Mouse (Mus musculus) midbrain, embryonic 10.5 days (tissue): ENCODE results near the gene Zfp28. TPM values are rescaled to one million over a fixed set of nuclear protein-coding genes. Genes with fewer than 3 reads are reported as not detected.
A peak's percentile ranks its signal among the peaks of the same experiment; 100 is the strongest.

ENCODE experiments used
- DNase-seq: peaks from one replicate; pipeline ENCODE4 v3.0.0-alpha.2; 2017; ENCODE audit warnings: low spot score
- H3K27ac ChIP-seq: fragments of 300-500 bp; sonication (generic); replicated peaks from 2 replicates; pipeline ENCODE4 v1.5.1; 2016; ENCODE audit warnings: mild to moderate bottlenecking
- H3K27me3 ChIP-seq: fragments of 300-500 bp; sonication (generic); 2 replicates; pipeline ENCODE4 v1.6.1; 2016; ENCODE audit warnings: low read depth, mild to moderate bottlenecking; ENCODE audit not compliant: poor library complexity, severe bottlenecking
- H3K36me3 ChIP-seq: fragments of 300-500 bp; sonication (generic); 2 replicates; pipeline ENCODE4 v1.6.1; 2016; ENCODE audit warnings: mild to moderate bottlenecking, moderate library complexity
- H3K4me1 ChIP-seq: fragments of 300-500 bp; sonication (generic); 2 replicates; pipeline ENCODE4 v1.6.1; 2016
- H3K4me3 ChIP-seq: fragments of 300-500 bp; sonication (generic); 2 replicates; pipeline ENCODE4 v1.5.1; 2016; ENCODE audit warnings: mild to moderate bottlenecking, moderate library complexity
- H3K9me3 ChIP-seq: fragments of 300-500 bp; sonication (generic); replicated peaks from 2 replicates; pipeline ENCODE4 v1.6.1; 2016; ENCODE audit warnings: mild to moderate bottlenecking
- WGBS: fragments of 180-500 bp; shearing (Covaris S2); methylation state at CpG from one replicate; pipeline ENCODE4 v1.1.7; 2016; 5-methylcytosine and 5-hydroxymethylcytosine counted together
- polyA plus RNA-seq: library from polyadenylated mRNA; unstranded; fragments of >200 nt; fragmentation: Nextera tagmentation; extraction: Ambion mirVana; gene quantifications from 2 replicates; pipeline ENCODE4 v1.2.1, GENCODE M21; 2016

Zfp28 gene
- 10.2 and 12.7 TPM in 2 replicates for polyA plus RNA-seq

DNA sequence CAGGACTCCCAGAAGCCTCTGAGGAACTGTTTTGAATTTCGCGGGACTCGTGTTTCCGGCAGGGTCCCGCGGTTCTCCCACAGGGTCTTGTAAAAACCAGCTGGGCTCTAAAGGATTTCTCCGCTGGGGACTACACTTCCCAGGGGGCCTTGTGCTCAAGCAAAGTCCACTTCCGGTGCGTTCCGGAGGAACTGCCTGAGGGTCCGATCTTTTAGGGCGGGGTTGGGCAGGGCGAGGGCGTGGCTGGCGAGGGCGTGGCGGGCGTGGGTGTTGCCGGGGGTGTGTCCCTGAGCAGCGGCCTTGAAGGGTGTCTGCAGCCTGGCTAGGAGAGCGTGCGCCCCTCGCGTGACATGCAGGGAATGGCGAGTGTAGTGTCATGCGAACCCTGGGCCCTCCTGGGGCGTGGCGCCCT is at the start of gene Zfp28:
Gene Zfp28, plus strand, starts transcription at position 252 of the 412 bp plus-strand sequence.
- Histone ChIP-seq H3K36me3 (peaks cover 15% of the 10 kb centered on the region), H3K4me3 (peak within 1 kb of the TSS; percentile 74), H3K27me3 (no peaks in the 10 kb centered on the region), H3K4me1 (peaks cover 22% of the 10 kb centered on the region), H3K9me3 (peaks cover 9% of the 10 kb centered on the region; the same call in 1 of the 2 replicates), H3K27ac (peak within 1 kb of the TSS; percentile 83)
- under 1% methylated on average over 28 of the region's 28 CpGs for WGBS
- DNase-seq: peak; percentile 98

DNA sequence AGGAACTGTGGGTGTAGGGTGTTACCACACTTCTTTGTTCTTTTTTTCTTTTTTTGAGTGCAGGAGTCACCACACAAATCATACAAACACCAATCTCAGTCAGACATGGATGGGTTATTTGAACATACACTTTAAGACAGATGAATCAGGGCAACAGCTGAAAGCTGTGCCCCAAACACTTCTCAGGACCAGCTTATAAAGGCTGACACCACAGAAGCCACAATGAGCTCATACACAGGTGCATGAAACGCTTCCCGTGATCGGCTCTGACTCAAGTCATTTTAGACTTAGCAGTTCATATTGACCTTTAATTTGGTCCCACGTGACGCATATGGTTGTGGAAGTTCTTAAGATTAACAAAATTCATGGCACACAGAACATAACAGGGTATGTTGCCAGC is 43.2 kb upstream of the Zfp28 start:
- no peaks in the 10 kb centered on the region for H3K27me3 ChIP-seq
- no peak overlapping the region for H3K27ac ChIP-seq
- DNase-seq: no peak
- peaks cover 3% of the 10 kb centered on the region; the same call in 1 of the 2 replicates for H3K4me1 ChIP-seq
- no peaks in the 10 kb centered on the region for H3K36me3 ChIP-seq
- 84% methylated on average over 5 of the region's 5 CpGs for WGBS
- H3K9me3 ChIP-seq: no peaks in the 10 kb centered on the region; the same call in 1 of the 2 replicates
- H3K4me3 ChIP-seq: no peak overlapping the region

DNA sequence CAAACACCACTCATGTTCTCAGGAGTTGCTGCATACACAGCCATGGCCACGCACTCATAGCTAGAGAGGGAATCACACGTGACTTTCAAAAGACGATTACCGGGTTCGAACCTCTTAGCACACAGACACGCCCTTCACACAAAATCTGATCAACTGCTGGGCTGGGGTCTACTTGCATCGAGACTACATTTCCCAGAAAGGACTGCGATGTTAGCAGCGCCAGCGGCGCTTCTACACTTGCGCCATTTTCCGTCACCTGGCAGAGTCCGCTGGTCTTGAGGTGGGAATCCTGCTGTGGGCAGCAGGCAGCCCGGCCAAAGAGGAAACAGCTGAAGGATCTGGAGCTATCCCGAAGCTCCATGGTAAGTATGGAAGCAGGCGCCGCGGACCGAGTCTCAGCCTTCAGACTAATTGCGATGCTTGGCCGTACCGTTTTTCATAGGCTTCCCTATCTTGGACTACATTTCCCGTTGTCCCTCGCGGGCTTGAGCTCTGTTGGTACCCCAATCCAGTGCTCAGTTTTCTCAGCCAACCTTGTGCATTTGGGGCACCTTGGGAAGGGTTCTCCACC is 39.5 kb upstream of the Zfp28 start, which contains the start of gene Gm3854:
Gene Gm3854, plus strand, starts transcription at position 259 of the 571 bp plus-strand sequence.
- H3K27me3 ChIP-seq: no peaks in the 10 kb centered on the region
- H3K4me3 ChIP-seq: peak within 1 kb of the TSS; percentile 71
- no peaks in the 10 kb centered on the region; the same call in 1 of the 2 replicates for H3K9me3 ChIP-seq
- H3K4me1 ChIP-seq: peaks cover 3% of the 10 kb centered on the region; the same call in 1 of the 2 replicates
- H3K36me3 ChIP-seq: no peaks in the 10 kb centered on the region
- peak; percentile 85 for DNase-seq
- 1% methylated on average over 26 of the region's 26 CpGs for WGBS
- H3K27ac ChIP-seq: peak within 1 kb of the TSS; percentile 91

GRCm38 (mm10) chr7:6344124-6344523 is 39.0 kb upstream of the Zfp28 start:
- Histone ChIP-seq H3K4me1 (peaks cover 3% of the 10 kb centered on the region; the same call in 1 of the 2 replicates), H3K27me3 (no peaks in the 10 kb centered on the region), H3K27ac (peak overlapping the region; percentile 91), H3K9me3 (no peaks in the 10 kb centered on the region; the same call in 1 of the 2 replicates), H3K4me3 (peak overlapping the region; percentile 71), H3K36me3 (no peaks in the 10 kb centered on the region)
- WGBS: 33% methylated on average over 10 of the region's 10 CpGs
- DNase-seq: no peak

- Histone ChIP-seq H3K36me3 (peaks cover 19% of the 10 kb centered on the region), H3K4me3 (no peak overlapping the region), H3K9me3 (0 out of 2 replicates have a peak, but pooled peaks cover 3% of the 10 kb centered on the region), H3K4me1 (peaks cover 7% of the 10 kb centered on the region), H3K27me3 (no peaks in the 10 kb centered on the region), H3K27ac (no peak overlapping the region)
- 65% methylated on average over 2 of the region's 2 CpGs for WGBS
- no peak for DNase-seq
Observed at GRCm38 (mm10) chr7:6358121-6358520, 25.0 kb upstream of the Zfp28 start.

- Histone ChIP-seq H3K4me3 (no peak overlapping the region), H3K27me3 (no peaks in the 10 kb centered on the region), H3K4me1 (peaks cover 16% of the 10 kb centered on the region), H3K27ac (no peak overlapping the region), H3K36me3 (peaks cover 9% of the 10 kb centered on the region), H3K9me3 (0 out of 2 replicates have a peak, but pooled peaks cover 5% of the 10 kb centered on the region)
- no peak for DNase-seq
- WGBS: 57% methylated on average over 10 of the region's 10 CpGs
Observed at GRCm38 (mm10) chr7:6358937-6359590, 24.0 kb upstream of the Zfp28 start.

DNA sequence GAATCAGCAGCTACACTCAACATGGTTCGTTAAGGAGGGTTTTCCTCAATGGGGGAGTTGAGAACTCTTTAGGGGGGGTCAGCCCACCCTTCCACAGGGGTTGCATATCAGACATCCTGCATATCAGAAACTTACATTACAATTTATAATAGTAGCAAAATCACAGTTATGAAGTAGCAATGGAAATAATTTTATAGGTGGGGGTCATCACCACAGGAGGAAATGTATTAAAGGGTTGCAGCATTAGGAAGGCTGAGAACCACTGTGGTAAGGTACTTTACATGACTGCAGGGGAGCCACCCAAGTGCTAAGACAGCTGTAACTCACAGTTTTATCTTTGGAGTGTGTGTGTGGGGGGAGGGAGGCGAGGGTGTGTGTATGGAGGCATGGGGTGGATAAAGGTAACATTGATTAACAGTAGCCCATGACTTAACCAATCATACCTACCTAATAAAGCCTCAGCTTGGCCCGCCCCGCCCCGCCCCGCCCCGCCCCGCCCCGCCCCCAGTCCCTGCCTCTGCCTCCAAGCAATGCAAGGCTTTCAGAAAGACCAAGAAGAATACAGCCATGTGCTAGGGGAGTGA is 22.5 kb upstream of the Zfp28 start:
- no peak overlapping the region for H3K4me3 ChIP-seq
- no peaks in the 10 kb centered on the region for H3K27me3 ChIP-seq
- H3K36me3 ChIP-seq: no peaks in the 10 kb centered on the region
- peaks cover 20% of the 10 kb centered on the region for H3K4me1 ChIP-seq
- H3K27ac ChIP-seq: no peak overlapping the region
- 0 out of 2 replicates have a peak, but pooled peaks cover 5% of the 10 kb centered on the region for H3K9me3 ChIP-seq
- DNase-seq: no peak
- 12% methylated on average over 9 of the region's 9 CpGs for WGBS

DNA sequence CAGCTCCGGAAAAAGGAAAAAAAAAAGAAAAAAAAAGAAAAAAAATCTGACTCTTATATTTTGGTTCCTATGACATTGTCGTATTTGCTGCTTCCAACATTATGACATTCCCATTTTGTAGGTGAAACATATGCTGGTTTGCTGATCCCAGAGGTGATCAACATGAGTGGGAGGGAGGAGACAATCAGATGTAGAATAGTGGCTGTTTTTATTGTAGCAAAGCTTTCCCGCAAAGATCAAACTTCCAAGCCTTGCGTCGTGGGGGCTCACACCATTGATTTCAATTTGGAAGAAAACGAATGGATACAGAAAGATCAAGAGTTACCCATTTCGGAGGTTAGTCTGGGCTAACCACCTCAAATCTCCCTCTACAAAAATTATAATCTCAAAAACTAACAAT is 21.3 kb upstream of the Zfp28 start:
- DNase-seq: no peak
- peak overlapping the region; percentile 87 for H3K27ac ChIP-seq
- no peaks in the 10 kb centered on the region for H3K27me3 ChIP-seq
- peaks cover 20% of the 10 kb centered on the region for H3K4me1 ChIP-seq
- no peaks in the 10 kb centered on the region for H3K36me3 ChIP-seq
- WGBS: 30% methylated on average over 7 of the region's 7 CpGs
- H3K9me3 ChIP-seq: 0 out of 2 replicates have a peak, but pooled peaks cover 5% of the 10 kb centered on the region
- H3K4me3 ChIP-seq: peak overlapping the region; percentile 63

- WGBS: under 1% methylated on average over 37 of the region's 38 CpGs
- no peaks in the 10 kb centered on the region for H3K27me3 ChIP-seq
- DNase-seq: peak; percentile 98
- peak overlapping the region; percentile 63 for H3K4me3 ChIP-seq
- peak overlapping the region; percentile 87 for H3K27ac ChIP-seq
- H3K9me3 ChIP-seq: 0 out of 2 replicates have a peak, but pooled peaks cover 5% of the 10 kb centered on the region
- peaks cover 20% of the 10 kb centered on the region for H3K4me1 ChIP-seq
- no peaks in the 10 kb centered on the region for H3K36me3 ChIP-seq
Observed at GRCm38 (mm10) chr7:6362268-6363046, 20.6 kb upstream of the Zfp28 start.

- WGBS: under 1% methylated on average over 23 of the region's 23 CpGs
- peak within 1 kb of the TSS; percentile 63 for H3K4me3 ChIP-seq
- no peaks in the 10 kb centered on the region for H3K36me3 ChIP-seq
- DNase-seq: peak; percentile 90
- no peaks in the 10 kb centered on the region for H3K27me3 ChIP-seq
- H3K9me3 ChIP-seq: 0 out of 2 replicates have a peak, but pooled peaks cover 5% of the 10 kb centered on the region
- peak within 1 kb of the TSS; percentile 87 for H3K27ac ChIP-seq
- H3K4me1 ChIP-seq: peaks cover 20% of the 10 kb centered on the region
Observed at GRCm38 (mm10) chr7:6363047-6363488, 20.0 kb upstream of the Zfp28 start, which contains the start of gene Zfp78. Gene Zfp78 (plus strand): TSS chr7:6363280.

DNA sequence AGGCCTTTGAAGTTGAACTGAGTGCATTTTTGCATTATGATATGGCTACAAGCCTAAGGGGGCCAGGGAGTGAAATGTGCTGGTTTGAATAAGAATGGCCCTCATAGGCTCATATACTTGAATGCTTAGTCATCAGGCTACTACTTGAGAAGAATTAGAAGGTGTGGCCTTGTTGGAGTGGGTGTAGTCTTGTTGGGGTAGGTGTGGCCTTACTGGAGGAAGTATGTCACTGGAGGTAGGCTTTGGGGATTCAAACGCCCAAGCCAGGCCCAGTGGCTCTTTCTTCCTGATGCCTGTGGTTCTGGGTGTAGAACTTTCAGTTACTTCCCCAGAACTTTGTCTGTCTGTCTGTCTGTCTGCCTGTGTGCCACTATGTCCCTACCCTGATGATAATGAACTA is 18.3 kb upstream of the Zfp28 start:
- no peak overlapping the region for H3K4me3 ChIP-seq
- peaks cover 20% of the 10 kb centered on the region for H3K4me1 ChIP-seq
- no peak overlapping the region for H3K27ac ChIP-seq
- no peaks in the 10 kb centered on the region for H3K36me3 ChIP-seq
- no peaks in the 10 kb centered on the region for H3K27me3 ChIP-seq
- DNase-seq: no peak
- 0 out of 2 replicates have a peak, but pooled peaks cover 5% of the 10 kb centered on the region for H3K9me3 ChIP-seq
- 74% methylated on average over 1 of the region's 1 CpGs for WGBS

GRCm38 (mm10) chr7:6367185-6367584 is 15.9 kb upstream of the Zfp28 start:
- Histone ChIP-seq H3K4me3 (no peak overlapping the region), H3K27me3 (no peaks in the 10 kb centered on the region), H3K9me3 (0 out of 2 replicates have a peak, but pooled peaks cover 5% of the 10 kb centered on the region), H3K4me1 (peaks cover 13% of the 10 kb centered on the region), H3K27ac (no peak overlapping the region), H3K36me3 (no peaks in the 10 kb centered on the region)
- DNase-seq: no peak
- WGBS: 90% methylated on average over 5 of the region's 5 CpGs
